Mouse (Mus musculus) gastrocnemius, postnatal 25 days (tissue): ENCODE measurements around the gene Kcnq1. TPM values are rescaled to one million over a fixed set of nuclear protein-coding genes. Genes with fewer than 3 reads are reported as not detected.

ENCODE experiments used
- DNase-seq: peaks from one replicate; pipeline ENCODE4 v3.0.0; 2022
- total RNA-seq, 2 experiments: library from RNA; stranded (reverse); gene quantifications; 1 replicate in 1 of 2; 2 replicates in 1 of 2; pipeline ENCODE4 v1.2.3; 2021

Kcnq1 gene
- total RNA-seq, 2 experiments from 2014 or later: 0.33 to 0.80 TPM

DNA sequence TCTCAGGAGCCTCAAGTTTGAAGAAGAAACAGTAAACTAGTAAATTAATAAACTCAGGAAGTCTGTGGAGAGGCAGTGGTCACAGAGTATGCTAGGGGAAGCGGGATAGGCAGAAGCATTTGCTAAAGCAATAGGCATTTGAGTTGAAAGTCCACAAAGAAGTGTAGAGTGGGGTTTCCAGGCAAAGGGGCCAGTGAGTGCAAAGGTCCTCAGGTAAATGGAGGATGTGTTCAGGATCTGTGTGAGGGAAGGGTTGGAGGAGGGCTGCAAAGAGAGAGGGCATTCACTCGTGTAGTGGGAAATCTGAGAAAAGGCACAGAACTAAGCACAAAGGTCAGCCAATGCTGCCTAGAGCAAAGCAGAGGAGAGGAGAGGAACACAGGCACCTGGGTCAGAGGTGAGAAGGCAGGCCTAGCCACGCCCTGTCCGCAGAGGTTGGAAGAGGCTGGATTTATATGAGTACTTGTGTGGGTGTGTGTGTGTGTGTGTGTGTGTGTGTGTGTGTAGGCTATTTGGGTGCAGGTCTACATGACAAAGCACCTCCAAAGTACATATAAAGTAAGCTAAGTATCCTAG lies 313.5 kb downstream of the Kcnq1 start:
- DNase-seq: no peak

DNA sequence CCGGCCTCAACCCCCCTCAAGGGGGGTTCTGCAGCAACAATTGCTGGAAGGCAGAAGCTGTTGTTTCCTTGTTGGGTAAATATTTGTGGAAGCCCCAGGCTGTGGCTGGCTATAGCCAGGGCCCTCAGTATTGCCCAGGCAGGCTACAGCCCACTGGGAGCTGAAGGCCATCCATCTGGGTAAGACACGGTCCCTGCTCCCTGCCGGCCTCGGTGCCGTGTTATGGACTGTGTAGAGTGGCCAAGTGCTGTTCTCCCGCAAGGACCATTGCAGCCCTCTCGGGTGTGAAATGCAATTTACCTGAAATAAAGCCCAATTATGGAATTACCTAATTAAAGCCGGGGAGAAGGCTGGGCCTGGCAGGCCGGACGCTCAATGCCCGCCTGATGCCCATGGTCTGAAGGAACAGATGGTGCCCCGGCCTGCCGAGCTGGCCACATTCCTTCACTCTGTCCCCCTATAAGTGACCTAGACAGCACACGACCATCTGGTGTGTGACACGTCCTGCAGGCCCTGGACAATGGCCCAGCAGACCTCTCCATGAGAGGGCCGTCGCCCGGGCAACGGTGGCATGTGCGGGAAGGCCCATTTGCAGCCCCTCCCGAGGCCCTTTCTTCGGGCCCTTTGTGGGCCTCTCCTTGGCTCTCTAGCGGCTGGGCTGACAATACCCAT lies 322.1 kb downstream of the Kcnq1 start:
- DNase-seq: no peak

DNA sequence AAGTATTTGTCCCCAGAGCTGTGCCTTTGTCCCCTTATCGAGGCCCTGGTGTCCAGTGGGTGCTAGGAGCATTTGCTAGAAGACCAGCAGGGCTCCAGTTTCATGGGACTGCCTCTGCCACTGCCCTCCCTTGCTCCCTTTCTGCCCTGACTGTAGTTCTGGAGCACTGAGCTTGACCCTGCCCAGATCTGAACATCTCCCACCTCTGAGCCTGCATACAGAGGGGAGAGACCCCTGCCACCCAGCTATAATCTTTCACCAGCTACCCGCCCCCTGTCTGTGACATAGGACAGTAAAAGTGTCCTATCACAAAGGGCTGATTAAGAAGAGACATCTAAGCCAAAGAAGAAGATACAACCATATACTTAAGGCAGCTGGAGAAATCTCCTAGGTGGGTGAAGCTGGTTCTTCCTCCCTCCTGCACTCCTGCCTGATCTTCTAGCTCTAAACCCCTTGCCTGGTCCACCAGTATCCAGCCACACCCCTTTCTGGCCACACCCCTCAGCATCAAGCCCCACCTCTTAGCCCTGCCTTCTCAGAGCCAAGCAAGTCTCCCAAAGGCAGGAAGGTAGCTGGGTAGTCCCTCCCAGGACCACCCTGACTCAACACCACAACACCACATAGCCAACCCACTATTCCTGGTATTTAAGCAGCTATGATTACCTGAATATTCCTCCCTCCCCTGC lies 322.8 kb downstream of the Kcnq1 start:
- no peak for DNase-seq

DNA sequence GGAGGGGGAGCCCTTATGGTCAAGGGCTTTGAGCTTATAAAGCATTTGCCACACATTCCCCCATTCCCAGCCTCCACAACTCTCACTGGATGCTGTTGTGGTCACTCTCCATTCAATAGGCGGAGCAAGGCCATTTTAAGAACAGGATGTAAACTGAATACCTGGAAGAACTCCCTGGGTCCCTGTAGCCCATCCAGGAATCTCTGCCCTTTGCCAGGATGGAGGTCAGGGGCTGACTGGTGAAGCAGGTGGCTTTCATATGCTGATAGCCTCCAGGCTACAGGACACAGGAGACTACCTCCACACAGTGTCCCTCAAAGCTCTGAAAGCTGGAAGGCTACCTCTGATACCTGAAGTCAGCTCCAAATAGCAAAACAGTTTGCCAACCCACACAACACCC lies 326.5 kb downstream of the Kcnq1 start:
- DNase-seq: no peak

DNA sequence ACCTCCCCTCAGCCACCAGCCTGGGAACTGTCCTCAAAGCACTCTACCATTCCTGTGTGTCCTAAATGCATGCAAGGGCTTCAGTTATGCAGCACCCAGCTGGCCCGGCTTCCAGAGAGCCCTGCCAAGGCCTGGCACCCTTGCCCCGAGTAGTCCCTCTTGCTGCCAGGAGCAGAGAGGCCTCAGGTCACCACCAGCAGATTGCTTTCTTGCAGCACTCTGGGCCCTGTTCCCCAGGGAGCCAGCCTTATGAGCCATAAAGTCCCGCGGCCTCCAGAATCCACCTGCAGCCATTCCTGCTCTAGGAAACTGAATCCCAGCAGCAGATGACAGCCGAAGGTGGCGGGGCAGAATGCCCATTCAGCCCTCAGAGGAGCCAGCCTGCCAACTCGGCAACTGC lies 327.2 kb downstream of the Kcnq1 start:
- DNase-seq: peak; percentile 83

DNA sequence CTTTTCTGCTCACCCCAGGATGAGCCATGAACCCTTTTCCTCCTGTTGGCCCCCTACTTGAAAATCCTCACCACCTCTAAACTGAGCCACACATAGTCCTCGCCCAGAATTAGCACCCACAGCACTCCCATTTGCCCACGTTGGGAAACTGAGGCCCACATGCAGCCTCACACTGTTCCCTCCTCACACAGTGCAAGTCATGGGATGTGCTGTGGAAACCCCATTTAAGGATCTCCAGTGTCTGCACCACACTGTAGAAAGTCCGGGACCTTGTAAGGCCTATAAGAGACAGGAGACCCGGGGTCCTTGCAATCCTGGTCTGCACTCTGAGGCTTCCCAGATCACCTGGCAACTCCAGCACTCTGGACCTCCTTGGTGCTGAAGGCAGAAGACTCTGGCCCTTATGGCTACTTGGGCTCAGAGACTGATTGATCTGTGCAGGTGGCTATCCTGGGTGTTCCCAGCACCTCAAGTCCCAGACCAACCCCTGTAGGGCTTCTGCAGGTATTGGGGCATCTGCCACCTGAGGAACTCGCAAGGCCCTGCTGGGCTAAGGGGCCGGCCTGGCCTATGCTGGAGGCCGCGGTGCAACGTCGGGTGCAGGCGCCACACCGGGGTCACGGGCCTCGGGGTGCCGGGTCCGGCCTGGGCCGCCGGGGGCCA lies 331.2 kb downstream of the Kcnq1 start:
- no peak for DNase-seq

DNA sequence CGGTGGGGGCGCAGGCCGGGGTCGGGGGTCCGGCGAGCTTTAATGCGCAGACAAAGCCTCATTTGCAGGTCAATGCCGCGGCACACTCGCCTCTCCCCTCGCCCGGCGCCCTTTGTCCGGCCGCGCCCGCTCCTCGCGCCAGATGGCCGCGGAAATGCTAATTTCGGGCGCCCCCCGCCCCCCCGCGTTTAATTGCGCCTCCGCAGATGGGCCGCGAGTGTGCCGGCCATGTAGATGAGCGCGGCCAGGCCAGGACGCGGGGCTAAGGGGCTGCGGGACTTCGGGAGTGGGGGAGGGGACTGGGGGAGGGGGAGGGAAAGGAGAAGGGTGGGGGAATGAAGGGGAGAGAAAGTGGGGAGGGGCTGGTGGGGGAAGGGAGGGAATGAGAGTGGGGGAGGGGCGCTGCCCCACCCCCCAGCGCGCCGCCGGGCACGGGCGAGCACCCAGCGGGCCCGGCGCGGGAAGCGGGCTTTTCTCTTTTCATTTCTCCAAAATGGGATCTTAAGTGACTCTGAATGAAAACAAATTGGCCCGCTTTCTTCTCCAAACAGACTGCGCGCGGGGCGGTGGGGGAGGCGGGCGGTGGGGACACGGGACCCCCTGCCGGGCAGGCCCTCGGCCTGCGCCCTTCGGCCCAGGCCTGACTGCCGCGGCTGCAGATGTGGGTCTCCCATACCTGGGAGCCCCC lies 331.9 kb downstream of the Kcnq1 start:
- DNase-seq: no peak

DNA sequence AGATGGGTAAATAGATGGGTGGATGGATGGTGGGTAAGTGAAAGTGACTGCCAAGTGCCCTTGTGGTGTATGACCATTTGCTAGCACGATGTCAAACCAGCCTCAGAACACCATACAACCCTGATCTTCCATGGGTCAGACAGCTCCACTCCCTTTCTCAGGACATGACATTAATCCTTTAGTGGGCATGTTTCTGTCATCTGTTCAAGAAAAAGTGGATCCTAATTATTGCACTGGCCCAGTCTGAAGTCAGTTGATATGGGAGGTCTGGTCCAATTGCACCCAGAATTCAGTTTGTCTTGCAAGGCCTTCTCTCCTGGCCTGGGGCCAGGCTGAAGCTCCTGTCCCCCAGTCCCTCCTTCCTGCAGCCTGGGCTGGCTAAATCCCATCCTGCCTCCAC lies 332.8 kb downstream of the Kcnq1 start:
- DNase-seq: no peak

DNA sequence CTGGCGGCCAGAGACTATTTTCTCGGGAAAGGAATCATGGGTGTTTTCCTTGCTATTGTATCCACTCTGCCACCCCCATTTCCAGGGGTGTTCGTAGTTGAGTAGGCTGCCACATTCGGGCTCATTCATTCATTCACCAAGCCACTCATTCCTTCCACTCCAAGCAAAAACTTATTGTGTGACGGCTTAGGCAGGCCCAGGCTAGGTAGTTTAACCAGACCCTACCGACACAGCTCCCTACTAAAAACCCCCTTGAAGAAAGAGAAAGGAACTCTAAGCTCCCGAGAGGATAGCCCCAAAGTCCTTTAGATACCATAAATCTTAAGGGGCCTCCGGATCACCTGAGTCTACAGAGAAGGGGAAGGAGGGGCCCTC lies 338.4 kb downstream of the Kcnq1 start:
- DNase-seq: no peak

DNA sequence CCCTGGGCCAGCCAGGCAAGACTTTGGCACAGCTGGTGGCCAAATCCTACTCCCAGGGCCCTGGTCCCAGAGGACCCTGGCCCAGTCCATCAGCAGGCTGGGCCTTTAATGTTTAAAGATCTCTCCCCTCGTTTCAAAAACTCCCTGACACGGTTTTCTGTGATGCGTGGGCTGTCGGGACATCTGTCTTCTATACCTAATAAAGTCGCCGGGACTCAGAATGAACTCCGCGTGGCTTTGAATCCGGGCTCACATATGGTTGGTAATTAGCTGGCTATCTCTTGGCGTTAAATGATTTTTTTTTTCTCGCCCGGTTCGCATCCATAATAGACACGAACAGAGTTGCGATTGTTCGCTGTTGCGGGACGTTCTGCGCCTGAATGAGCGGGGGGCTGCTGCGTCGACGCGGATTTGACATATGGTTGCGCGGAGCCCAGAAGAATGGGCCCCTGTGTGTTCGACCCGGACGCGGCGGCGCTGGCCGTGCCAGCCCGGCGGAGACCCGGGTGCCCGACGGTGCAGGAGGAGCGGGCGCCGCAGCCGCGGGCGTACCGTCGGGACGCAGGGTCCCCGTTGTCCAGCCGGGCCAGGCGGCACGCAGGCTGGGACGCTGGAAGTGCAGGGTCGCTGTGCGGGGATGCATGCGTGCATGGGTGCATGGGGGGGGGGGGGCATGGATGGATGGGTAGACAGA lies 338.9 kb downstream of the Kcnq1 start:
- DNase-seq: no peak

DNA sequence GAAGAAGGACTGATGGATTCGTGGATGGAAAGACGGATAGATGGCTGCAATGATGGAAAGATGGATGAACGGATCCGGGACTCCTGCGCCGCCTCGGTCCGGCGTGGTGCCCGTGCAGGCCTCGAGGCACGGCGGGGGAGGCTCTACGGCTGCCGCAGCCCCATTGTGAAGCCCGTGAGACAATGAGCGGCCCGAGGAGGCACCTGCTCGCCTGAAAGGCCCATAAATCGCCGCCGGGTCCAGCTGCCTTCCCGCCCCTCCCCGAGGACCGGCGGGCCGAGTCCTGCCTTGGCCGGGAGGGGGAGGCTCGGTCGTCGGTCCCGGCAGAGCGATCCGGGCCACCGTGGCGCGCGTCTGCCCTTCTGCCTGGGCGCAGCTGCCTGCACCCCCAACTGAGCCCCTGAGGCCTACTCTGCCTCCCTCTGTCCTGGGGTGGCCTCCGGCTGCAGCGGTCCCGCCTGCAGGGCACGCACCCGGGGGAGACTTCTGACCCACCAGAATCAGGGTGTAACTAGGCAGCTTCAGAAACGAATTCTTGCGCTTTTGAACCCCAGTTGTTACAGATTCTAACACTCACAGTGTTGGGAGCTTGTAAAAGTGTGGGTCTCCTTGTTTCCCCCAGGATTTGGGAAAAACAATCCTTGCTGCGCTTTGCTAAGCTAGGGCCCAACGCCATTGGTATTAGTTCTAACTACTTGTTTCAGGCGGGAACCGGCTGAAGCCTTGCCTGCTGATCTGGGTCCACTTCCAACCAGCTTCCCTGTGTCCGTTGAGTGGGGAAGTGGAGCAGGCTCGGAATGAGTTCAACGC lies 339.7 kb downstream of the Kcnq1 start:
- DNase-seq: no peak

DNA sequence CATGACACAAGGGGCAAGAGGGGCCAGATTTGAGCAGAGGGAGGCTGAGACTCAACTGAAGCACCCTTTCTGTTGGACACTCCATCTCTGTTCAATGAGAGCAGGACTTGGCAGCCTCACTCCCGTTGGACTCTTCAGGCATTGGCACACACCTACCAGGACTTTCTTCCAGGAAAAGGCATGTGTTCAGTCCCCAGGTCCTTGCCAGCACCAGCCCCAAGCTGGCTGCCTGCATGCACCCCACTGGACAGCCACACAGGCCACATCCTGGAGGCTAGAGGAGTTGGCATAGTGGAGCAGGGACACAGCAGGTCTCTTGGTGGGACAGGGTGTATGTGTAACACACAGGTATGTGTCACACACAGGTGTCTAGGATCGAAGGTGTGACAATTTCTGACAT lies 341.0 kb downstream of the Kcnq1 start:
- peak; percentile 57 for DNase-seq

DNA sequence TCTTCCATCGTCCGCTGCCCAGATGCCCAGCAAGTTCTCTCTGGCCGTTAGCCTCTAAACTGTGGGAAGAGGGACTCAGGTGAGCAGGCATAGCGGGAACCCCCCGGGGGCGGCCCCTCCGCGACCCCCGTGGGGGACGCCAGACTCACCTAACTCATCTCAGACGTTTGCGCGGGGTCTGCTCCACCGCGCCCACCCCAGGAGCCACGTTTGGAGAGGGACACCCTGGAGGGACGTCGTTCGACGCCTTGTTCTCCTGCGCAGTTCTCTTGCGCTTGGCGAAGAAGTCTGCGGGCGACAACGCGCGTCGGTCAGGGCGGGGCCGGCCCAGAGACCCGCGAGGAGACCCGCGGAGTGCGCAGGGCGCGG lies 352.8 kb downstream of the Kcnq1 start:
- no peak for DNase-seq

DNA sequence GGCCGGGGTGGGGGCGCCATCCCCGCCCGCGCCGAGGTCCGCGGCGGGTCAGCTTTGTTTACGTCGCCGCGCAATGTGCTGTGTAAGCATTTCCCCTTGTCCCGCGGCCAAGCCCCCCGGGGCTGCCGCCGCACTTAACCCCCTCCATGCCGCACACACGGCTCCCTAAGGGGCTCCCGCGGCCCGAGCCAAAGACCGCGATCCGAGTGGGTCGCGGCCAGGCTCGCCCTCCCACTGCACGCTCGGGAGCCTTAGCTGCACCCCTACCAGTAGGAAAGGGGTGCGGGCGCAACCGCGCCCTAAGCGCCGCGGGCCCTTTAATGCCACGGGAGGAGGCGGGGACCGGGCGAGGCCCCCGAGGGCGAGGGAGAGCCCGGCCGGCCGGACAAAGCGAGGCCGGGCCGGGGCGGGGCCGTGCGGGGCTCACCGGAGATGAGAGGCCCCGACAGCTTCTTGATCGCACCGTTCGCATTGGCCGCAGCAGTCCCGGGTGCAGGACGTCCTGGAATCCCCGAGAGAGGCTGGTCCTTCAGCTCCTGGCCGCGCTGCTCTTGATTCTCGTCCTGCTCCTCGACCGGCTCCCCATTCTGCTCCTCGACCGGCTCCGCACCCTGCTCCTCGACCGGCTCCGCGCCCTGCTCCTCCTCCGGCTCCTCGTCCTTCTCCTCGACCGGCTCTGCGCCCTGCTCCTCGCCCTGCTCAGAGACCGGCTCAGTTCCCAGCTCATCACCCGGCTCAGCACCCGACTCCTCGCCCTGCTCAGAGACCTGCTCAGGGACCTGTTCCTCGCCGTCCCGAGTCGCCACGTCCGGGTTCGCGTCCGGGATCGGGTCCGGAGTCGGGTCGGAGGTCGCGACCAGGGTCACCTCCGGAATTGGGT lies 353.4 kb downstream of the Kcnq1 start:
- DNase-seq: peak; percentile 66

DNA sequence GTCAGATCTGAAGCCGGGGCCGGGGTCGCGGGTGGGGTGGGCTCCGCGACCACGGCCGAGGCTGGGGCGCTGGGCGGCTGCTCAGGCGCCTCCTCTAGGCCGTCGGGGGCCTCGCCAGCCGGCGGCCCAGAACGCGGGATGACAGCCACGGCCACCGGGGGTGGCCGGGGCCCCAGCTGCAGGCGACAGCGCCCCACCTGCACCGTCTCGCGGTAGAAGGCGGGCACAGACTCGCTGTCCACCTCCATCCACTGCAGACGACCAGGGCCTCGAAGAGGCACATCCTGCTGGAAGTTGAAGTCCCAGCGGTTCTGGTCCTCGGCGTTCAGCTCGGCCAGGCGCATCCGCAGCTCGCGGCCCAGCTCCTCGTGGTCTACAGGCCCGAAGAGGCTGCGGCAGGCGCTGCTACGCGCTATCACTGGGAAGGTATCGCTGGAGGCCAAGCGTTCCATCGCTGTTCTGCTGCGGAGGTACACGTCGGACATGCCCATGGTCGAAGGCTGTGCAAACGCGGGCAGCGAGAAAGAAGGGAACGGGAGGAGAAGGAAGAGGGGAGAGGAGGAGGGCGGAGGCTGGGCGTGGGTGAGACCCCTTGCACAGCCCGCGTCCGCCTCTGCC lies 354.2 kb downstream of the Kcnq1 start:
- no peak for DNase-seq

DNA sequence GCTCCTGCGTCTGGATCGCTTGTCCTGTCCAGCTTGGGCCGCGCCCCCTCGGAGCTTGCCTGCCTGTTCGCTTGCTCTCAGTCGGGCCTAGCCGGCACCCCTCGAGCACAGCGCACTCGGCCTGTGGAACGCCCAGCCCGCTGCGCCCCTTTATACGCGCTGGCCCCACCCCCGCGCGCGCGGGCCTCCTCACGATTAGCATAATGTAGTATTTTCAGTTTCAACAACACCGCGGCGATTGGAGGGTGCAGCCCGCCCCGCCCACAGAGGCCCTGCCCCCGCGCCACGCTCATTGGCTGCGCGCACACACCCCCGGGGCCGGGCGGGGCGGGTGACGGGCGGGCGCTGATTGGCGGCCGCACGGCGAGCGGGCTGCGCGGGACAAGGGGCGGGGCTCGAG lies 354.7 kb downstream of the Kcnq1 start, which contains the start of gene Cdkn1c:
Gene Cdkn1c, minus strand, starts transcription at position 177 of the 400 bp plus-strand sequence.
- DNase-seq: peak; percentile 94

DNA sequence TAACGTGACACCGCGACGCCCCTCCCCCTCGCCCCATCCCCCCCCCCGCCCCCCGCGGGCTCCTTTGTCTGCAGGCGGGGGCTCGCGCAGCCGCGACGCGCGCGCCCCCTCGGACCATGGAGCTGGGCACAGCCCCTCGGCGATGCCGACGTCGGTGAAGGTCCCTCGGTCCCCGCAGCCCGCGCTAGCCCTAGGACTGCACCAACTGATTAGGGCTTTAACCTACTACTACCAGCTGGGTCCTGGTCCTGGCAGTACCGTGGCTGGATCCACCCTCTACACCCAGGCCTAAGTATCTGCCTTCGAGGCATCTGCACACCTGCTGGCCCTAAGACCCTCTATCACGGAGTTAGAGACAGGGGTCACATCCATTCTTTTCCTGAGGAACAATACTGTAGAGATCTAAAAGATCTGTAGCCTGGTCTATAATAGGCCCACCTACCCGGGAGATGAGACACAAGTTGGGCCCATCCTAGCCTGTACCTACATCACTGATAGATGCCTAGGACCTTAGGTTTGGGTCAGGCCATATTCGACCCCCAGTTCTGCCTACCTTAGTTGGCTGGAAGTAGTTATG lies 355.2 kb downstream of the Kcnq1 start:
- DNase-seq: no peak

DNA sequence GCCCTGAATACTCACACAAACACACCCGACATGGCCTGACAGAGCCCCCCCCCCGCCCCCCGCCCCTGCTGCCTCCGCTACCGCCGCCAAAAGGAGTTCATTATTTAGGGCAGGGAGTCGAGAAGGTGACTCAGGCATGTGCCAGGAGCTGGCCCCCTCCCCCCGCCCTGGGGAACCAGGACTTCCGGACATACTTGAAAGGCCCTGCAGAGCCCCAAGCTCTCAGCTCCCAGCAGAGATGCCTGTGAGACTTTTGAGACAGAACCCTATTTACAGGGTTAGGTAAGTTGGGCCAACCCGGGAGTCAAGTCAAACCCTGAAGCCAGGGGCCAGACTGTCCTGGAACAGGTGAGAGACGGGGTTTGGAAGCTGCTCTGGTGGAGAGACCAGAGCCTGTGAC lies 355.8 kb downstream of the Kcnq1 start:
- no peak for DNase-seq

DNA sequence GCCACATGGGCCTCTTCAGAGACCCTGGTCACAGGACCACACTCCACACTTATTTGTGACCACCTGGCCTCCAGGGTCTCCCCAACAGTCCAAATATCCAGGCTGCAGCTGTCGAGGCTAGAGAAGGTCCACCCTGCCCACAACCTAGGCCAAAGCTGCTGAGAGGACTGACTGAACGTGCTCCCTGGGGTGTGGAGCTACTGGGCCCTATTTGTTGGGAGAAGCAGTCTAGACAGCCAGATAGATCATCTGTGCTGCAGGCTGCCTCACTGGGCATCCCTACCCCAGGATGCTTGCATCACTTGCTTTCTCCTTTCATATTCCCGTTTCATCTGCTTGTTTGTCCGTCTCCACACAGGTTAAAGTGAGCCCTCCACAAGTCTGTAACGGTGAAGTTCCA lies 356.4 kb downstream of the Kcnq1 start:
- DNase-seq: no peak
